Mouse (Mus musculus): ENCODE data around the gene Hip1. TPM values are rescaled to one million over a fixed set of nuclear protein-coding genes. Genes with fewer than 3 reads are reported as not detected.

The Hip1 gene
- polyA plus RNA-seq, 2 experiments from 2014 or later, result 8.6 to 8.7 TPM

DNA sequence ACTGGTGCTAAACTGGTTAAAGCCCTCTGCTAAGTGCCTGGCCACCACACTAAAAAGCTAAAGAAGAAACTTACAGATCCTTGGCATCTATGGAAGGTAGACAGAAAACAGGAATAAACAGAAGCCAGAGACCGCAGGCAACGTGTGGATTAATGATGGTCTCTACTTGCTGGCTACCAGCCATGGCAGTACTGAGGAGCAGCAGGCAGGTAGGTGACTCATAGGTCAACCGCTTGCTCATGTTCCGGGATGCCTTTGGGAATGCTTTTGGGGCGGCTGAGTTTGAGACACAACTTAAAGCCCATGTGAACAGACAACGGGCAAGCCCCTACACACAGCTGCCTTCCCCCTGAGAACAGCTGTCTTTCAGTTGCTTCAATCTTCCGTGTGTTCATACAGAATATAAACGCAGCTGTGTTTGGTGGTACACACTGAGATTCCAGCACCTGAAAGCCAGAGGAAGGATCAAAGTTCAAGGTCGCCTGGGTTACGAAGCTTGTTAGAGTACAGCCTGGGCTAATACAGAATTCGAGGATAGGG lies 13.5 kb downstream of the Hip1 start:
- no peak for ATAC-seq

DNA sequence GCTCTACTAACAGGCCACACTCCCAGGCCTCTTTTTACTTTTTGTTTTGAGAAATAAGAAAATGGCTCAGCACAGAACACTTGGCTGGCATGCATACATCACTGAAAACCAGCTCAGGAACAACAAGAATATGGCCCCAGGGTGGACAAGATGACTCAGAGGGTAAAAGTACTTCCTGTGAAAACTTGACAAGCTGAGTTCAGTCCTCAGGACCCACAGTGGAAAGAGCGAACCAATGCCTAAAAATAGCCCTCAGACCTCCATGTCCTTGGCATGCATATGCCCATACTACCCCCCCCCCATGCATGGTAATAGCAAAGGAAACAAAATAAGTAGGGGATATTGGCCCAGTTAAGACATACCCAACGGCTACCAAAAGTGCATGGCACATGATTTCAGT lies 15.0 kb downstream of the Hip1 start:
- ATAC-seq, result no peak

DNA sequence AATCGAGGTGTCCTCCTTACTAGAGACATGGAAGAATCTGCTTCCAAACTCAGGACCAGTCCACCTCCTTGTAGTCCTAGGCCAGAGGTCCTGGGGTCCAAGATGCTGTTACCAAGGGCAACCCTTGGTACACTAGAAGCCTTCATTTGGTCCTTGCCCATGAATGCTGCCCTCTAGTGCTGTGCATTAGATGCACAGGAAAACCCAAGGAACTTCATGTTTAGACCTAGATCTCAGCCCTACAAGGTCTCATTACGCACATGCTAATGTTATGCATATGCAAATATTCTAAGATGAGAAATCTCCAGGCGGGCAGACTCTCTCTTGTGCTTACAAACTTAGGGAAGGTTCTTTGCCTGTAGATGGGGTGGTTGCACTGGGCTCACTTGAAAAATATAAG lies 15.6 kb downstream of the Hip1 start:
- ATAC-seq, result no peak

DNA sequence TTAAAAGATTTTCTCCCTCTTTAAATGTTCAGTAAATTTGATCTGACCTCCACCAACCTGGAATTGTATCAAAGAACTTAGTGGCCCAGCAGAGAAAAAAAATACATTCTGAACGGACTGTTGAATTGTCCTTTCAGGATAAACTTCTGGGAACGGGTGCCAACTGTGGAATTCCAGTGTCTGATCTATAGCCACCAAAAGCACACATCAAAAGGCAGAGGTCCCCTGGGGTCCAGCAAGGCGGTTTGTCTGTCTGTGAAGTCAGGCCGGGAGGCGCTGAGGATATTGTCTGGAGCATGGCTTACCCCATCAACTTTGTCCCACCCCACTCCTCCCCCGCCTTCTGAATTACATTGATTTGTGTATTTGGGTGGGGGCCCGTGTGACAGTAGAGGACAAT lies 16.9 kb downstream of the Hip1 start:
- no peak for ATAC-seq

DNA sequence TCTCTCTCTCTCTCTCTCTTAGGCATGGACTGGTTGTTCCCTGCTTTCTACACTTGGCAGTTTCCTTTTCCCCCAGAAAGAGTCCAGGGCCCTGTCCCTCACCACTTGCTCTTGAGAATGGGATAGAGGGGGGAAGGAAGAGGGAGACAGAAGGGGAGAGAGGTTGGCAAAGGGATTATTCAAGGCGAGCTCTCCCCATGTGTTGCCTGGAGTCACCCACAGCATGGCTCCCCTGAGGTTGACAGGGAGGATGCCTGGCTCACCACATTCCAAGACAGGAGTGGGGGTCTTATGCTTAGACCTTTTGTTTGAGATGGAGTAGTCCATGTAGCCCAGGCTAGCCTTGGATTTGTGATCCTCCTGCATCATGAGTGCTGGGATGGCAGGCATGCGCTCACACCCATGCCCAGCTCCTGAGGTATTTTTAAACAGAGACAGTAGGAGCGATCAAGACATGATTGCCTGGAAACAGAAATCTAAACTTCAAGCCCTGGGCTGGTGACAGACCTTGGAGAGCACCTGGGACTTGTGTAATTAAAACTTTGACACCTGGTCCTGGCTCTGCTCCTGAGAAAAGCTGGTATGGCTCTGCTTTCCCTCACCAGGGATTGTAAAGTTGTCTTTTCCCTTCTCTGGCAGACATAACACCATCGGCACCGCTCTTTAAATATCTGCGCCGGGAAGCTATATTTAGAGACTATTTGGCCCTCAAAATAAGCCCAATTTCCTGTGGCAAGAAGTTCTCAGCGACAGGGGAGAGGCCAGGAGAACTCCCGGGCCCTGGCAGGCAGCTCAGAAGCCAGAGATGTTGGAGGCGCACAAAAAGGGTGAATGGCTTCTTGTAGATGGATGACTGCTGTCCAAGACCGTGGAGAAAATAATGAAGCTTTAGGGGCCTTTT lies 20.0 kb downstream of the Hip1 start:
- no peak for ATAC-seq

DNA sequence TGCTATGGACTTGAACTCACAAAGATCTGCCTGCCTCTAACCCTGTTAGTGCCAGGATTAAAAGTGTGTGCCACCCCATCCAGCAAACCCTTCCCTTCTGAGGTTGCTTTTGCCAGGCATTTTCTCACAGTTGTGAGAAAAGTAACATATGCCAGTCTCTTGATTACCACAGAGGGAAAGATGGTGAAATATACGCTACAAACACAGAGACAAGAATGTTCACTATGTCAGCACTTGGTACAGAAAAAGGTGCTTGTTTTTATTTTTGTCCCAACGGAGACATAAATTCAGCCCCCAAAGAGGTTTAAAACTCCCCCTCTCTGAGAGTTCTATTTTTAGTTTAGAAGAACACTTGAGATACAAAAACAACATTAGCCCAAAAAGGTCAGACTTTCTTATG lies 20.8 kb downstream of the Hip1 start:
- no peak for ATAC-seq

DNA sequence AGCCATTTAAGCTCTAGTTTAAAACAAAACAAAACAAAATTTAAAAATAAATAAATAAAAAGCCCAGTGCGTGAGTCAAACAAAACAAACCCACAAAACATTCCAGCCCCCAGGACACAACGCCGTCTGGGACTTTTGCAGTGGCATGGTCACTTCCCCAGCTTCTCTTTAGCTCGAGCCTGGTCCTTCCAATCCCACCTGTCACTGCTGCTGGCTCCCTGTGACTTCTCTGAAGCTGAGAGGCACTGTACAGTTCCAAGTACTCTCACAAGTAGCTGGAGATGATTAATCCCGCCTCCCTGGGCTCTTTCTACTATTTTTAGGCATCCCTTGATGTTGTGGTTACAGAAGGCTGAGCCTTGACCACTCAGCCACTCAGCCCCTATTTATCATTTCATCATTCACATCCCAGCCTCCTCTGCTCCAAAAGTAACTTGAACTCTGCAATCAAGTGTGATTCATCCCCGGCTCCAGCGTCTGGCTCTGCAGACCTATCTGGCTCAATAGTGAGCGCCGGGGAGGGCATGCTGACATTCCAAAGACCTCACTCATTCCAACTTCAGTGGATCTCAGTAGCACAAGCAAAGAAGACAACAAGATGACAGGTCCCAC lies 22.7 kb downstream of the Hip1 start:
- no peak for ATAC-seq

DNA sequence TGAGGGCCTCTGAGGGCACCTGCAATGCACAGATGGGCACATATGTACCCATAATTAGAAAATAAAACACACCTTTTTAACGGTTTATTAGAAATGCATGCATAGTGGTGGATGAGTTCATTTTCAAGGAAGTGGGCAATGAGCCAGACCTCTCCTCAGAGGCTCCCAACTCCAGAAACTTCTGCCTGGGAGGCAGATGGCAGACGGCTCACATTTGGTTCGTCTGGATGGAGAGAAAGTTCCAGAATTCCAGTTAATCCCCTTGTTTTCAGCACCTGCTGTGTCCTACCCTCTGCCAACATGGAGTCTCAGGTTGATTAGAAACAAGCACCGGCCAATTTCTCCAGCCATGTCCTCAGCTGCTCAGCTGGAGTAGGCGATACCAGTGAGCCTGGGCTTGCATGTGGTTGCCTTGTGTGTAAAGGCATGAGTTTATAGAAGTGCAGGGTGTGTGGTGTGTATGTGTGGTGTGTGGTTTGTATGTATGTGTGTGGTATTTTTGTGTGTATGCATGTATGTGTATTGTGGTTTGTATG lies 27.5 kb downstream of the Hip1 start:
- ATAC-seq, result no peak

DNA sequence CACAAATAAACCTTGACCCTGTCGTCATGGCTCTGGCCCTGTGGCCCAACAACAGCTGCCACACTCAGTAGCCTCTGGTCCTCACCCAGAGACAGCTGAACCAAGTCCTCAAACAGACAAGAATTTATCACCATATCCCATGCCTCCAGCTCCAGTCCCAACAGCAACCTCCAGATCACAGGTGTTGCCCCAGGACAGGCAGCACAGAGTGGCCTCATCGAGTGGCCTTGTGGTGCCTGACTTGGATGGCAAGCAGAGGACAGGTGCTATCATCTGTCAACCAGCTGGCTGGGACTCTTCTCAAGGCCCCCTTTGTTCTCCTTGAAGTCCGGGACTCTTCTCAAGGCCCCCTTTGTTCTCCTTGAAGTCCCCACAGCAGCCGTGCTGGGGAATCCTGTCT lies 31.8 kb downstream of the Hip1 start:
- ATAC-seq, result no peak

DNA sequence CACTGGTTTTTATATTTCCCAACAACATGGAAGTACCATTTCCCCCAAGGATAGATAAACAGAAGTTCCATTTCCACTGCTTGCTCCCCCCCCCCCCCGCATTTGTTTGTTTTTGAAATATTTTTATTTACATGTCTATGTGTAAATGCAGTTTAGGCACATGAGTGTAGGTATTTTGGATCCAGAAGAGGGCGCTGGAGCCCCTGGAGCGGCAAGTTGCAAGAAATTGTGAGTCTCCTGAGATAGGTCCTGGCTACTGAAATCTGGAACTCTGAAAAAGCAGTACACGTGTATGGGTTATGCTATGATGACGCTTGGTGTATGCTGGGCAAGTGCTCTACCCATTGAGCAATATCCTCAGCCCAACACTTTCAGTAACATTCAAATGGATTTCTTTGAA lies 33.8 kb downstream of the Hip1 start:
- ATAC-seq, result no peak

DNA sequence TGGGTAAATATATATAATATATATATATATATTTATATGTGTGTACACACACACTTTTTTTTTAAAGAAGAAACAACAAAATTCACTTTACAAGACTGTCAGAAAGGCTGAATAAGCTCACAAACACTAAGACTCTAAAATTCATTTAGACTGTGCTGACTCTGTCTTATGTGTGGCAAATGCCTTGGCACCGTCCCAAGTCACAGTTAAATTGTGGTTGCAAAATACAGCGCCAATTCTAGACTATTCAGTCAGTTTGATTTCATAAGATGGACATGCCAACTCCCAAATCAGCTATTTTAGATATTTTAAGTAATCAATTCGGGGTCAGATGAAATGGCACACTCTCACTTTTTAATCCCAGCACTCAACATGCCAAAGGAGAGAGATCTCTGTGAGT lies 36.6 kb downstream of the Hip1 start:
- ATAC-seq, result no peak

DNA sequence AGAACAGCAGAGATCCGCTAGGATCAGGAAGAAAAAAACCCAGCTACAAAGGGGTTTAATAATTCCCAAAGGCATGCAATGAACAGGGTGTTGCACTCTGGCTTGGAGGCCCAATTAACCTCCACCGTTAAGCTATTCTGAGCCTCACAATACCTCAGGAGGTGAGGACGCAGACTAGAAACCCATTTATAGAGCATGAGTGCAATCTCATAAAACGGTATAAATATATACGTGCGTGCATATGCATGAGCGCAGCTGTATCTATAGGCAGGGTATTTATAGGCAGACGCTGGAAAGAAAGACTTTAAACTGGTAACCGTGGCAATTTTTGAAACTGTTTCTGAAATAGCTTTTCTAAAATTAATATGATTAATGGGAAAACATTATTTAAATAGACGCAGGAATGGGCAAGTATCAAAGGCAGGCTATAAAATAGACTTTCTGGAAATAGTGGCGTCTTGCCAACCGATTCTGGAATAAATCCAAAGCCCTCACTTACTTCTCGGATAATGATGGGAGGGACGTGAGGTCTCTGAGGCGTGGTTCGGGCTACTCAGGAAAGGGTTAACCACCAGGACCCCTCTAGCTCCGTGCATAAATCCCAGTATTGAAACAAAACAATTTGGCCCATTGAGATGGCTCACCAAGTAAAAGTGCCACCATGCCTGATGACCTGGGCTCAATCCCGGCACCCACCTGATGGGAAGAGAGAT lies 37.2 kb downstream of the Hip1 start:
- ATAC-seq, result no peak

DNA sequence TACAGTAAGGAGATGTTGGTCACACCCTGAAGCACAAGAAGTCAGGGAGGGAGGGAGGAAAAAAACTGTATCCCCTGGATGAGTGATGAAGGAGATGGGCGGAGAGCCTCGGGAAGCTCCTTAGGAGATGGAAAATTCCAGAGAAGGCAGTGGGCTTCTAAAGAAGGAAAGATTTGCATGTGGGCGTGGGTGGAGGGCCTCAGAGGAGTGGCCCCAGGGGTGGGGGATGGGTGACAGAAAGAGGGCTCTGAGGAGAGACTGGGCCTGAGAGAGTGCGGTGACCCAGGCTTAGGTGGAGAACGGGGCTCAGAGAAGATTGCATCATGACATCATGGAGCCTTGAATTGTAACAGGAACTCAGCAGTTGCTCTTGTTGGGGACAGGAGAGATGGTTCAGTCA lies 39.5 kb downstream of the Hip1 start:
- ATAC-seq, result no peak

DNA sequence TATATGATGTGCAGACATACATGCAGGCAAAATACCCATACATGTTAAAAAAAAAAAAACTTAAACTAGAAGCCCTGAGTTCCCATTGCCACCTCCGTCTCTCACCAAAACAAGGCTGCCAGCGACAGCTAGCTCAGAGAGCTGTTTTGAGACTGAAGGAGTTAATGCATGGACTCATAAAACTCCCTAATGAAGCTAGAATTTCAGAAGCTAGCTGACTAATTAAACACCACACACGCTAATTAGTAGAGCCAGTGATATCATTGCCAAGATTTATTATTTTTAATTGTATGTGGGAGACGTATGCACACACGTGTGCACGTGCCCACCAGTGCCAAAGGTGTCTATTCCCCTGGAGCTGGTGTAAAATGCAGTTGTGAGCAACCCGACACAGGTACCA lies 42.0 kb downstream of the Hip1 start:
- ATAC-seq, result no peak

DNA sequence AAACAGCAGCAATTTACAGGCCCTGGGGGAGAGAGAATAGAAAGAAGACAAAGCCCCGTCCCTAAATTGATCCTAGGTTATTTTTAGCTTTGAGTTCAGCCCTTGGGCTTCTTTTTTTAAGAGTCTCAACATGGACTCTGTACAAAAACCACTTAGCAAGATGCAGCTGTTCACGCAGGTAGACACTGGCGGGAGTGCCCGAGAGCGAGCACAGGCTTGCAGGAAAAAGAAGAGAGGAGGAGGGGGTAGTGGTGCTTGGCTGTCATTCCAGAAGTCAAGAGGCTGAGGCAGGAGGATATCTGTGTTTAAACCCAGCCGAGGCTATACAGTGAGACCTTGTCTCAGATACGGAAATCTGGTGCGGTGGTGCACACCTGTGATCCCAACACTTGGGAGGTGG lies 42.9 kb downstream of the Hip1 start:
- no peak for ATAC-seq

DNA sequence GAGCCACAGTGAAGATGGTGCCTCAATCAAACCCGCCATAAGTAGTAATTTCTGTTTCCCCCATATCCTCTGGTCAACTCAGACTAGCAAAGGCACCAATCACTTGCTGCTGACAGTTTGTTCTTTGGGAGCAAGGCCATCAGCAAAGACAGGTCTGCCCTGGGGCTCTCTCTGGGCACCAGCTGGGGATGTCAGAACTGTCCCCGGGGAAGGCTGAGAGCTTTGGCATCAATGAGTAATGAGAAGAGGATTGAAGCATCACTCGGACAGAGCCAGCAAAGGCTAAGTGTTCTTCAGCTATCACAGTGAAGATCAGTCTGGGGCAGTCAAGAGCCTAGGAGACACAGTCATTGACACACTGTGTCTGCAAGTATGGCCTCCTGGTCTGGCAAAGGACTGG lies 46.0 kb downstream of the Hip1 start:
- ATAC-seq, result no peak

DNA sequence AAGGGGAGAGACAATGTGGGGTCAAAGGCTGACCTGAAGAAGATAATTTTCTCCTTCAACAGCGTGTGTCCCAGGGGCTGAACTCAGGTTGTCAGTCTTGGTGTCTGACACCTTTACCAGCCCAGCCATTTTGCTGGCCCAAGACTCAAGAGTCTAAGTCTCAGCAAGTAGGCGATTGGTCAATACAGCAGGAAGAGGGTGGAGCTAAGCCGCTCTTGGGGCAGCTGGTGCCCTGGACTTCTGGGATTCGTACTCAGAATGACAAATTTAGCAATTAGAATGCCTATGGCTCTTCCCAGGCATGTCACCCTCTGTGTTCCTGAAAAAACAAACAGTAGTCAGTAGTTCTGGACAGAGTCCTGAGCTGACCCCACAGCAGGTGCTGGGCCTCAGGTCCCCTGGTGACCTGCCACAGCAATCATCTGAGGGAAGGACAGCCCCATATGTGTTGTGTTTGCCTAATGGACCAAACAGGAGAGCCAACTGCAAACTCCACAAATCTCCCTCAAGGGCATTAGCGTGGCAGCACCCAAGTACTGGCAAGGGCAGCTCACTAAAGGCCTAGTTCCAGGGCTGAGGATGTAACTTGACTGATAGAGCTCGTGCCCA lies 47.5 kb downstream of the Hip1 start:
- ATAC-seq, result no peak

DNA sequence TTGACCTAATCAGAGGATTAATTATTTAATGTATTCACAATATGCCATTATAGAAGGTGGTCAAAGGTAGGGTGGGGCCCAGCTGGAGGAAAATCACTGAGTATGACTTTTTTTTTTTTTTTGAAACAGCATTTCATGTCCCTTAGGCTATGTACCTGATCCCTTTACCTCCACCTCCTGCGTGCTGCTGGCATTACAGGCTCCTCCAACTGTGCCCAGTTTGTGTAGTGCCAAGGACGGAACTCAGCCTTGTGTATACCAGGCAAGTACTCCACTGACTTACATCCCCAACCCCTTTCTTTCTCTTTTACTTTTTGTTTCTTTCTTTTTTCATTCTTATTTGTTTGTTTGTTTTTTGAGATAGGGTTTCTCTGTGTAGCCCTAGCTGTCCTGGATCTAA lies 48.4 kb downstream of the Hip1 start:
- ATAC-seq, result no peak

DNA sequence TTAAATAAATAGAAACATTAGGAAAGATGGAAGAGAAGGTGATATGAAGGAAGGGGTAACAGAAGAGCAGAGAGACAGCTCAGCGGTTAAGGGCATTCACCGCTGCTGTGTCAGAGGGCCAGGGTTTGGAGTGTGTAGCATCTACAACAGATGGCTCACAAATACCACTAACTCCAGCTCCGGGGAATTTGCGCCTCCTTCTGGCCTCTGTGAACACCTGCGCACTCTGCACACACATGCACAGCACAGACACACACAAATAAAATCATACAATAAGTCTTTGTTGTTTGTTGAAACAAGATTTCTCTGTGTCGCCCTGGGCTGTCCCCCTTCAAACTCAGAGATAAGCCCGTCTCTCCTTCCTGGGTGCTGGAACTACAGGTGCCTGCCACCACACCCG lies 49.4 kb downstream of the Hip1 start:
- no peak for ATAC-seq

DNA sequence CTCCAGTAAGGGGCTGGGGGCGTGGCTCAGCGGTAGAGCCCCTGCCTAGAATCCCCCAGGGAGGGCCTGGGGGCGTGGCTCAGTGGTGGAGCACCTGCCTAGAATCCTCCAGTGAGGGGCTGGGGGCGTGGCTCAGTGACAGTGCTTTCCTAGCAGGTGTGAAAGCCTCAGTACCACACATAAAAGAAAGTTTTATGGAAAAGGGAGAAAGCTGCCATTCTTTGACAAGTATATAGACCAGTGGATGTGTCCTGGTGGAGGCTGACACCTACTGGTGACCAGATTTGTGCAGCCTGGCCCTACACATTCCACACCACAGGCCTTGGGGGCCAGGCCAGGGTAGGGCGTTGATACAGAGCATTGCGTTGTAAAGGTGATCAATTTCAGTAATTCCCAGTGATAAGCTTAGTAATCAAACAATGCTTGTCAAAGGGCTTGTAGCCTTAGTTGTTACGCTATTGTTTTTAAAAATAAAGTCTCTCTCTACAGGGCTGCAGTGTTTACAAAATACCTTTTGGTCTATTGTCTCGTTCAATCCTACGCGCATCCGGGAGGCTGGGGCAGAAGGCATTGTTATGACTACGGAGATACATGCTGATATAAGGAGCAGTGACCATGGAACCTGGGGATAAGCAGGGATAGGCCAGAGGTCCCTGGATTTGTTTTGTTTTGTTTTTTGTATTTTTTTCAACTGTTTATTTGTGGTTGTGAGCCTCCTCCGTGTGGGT lies 50.6 kb downstream of the Hip1 start:
- ATAC-seq, result no peak

DNA sequence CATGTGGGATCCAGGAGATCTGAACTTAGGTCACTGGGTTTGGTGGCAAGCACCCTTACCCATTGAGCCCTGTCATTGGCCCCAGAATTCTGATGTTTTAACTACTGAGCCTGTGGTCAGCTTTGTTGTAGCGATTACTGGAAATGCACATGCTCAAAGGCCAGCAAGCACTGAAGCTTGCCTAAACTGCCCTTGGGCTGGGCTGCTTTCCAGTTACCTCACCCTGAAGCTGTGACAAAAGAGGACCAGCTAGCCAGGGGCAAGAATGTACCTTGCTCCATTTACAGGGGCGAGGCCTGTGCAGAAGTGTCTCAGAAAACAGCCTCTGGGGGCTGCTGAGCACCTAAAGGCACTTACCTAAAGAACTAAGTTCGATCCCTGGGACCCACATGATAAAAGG lies 51.8 kb downstream of the Hip1 start:
- ATAC-seq, result no peak

DNA sequence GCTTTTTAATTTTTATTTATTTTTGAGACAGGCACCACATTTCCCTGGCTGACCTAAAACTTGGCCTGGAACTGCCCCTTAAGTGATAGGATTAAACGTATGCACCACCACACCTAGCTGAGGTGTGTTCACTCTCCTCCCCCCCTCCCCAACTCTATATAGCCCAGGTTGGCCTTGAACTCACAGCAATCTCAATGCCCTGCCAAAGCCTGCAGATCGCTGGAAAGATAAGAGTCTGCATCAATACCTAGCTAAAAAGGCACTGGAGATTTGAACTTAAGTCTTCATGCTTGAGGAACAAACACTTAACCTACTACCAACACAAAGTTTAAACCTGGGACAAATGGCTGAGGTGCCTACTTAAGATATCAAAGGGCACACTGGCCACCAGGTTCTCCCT lies 52.8 kb downstream of the Hip1 start:
- no peak for ATAC-seq
